Mouse (Mus musculus) intestine, embryonic 14.5 days (tissue): ENCODE results near the gene Tmem81. TPM values are rescaled to one million over a fixed set of nuclear protein-coding genes. Genes with fewer than 3 reads are reported as not detected.
A peak's percentile ranks its signal among the peaks of the same experiment; 100 is the strongest.

Source experiments
- ATAC-seq: fragments of 200-750 bp; cut with Nextera tagmentation; replicated peaks from 2 replicates; pipeline ENCODE4 v1.8.0; 2017; ENCODE audit warnings: low read depth, moderate number of reproducible peaks, moderate TSS enrichment, moderate library complexity; ENCODE audit not compliant: low FRiP score, low TSS enrichment
- DNase-seq: peaks from one replicate; pipeline ENCODE4 v3.0.0-alpha.2; 2018; ENCODE audit warnings: low spot score
- H3K27ac ChIP-seq: fragments of 300-500 bp; sonication (generic); 2 replicates; pipeline ENCODE4 v1.5.1; 2014; ENCODE audit warnings: low read depth, mild to moderate bottlenecking, control low read depth
- H3K27me3 ChIP-seq: fragments of 300-500 bp; sonication (generic); replicated peaks from 2 replicates; pipeline ENCODE4 v1.6.1; 2014; ENCODE audit warnings: low read length, control low read depth; ENCODE audit not compliant: control insufficient read depth, insufficient read depth
- H3K36me3 ChIP-seq: fragments of 300-500 bp; sonication (generic); 2 replicates; pipeline ENCODE4 v1.6.1; 2014; ENCODE audit warnings: low read length, control low read depth; ENCODE audit not compliant: control insufficient read depth, insufficient read depth
- H3K4me1 ChIP-seq: fragments of 300-500 bp; sonication (generic); replicated peaks from 2 replicates; pipeline ENCODE4 v1.6.1; 2014; ENCODE audit warnings: low read length, control low read depth, mixed read lengths; ENCODE audit not compliant: control insufficient read depth, insufficient read depth
- H3K4me2 ChIP-seq: fragments of 300-500 bp; sonication (generic); 2 replicates; pipeline ENCODE4 v1.6.1; 2014; ENCODE audit warnings: low read length
- H3K4me3 ChIP-seq: fragments of 300-500 bp; sonication (generic); 2 replicates; pipeline ENCODE4 v1.5.1; 2014; ENCODE audit warnings: low read depth, low read length, control low read depth, mixed read lengths
- H3K9ac ChIP-seq: fragments of 300-500 bp; sonication (generic); 2 replicates; pipeline ENCODE4 v1.6.1; 2014; ENCODE audit warnings: mild to moderate bottlenecking, low read length
- H3K9me3 ChIP-seq: fragments of 300-500 bp; sonication (generic); 2 replicates; pipeline ENCODE4 v1.6.1; 2016; ENCODE audit warnings: low read length, control low read depth; ENCODE audit not compliant: control insufficient read depth
- WGBS: fragments of 180-500 bp; shearing (Covaris S2); extraction: QIAGEN DNeasy Blood & Tissue Kit; methylation state at CpG from one replicate; pipeline ENCODE4 v1.1.7; 2014; 5-methylcytosine and 5-hydroxymethylcytosine counted together
- polyA plus RNA-seq: library from polyadenylated mRNA; unstranded; fragments of >200 nt; fragmentation: Nextera tagmentation; extraction: Ambion mirVana; gene quantifications from 2 replicates; pipeline ENCODE4 v1.2.1, GENCODE M21; 2014

Tmem81 gene
- polyA plus RNA-seq, 1 experiment from 2014 or later: 1.6 TPM

DNA sequence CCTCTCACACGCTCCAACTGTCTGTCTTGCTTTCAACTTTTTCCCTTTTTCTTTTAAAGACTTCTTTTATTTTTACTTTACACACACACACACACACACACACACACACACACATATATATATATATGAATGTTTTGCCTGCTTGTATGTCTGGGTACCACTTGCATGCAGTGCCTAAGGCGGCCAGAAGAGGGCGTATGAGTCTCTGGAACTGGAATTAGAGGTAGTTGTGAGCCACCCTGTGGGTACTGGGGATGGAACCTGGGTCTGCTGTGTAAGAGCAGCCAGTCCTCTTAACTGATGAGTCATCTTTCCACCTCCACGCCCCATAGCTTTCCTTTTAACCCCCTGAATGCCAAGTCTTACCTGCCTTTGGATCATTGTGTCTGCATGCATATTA lies 17.9 kb downstream of the Tmem81 start:
- no peaks in the 10 kb centered on the region for H3K27me3 ChIP-seq
- no peaks in the 10 kb centered on the region for H3K9me3 ChIP-seq
- H3K36me3 ChIP-seq: no peaks in the 10 kb centered on the region
- H3K4me2 ChIP-seq: no peak overlapping the region
- no peak overlapping the region for H3K4me3 ChIP-seq
- 31% methylated on average over 4 of the region's 4 CpGs for WGBS
- H3K4me1 ChIP-seq: no peaks in the 10 kb centered on the region
- no peak overlapping the region for H3K27ac ChIP-seq
- ATAC-seq: no peak
- H3K9ac ChIP-seq: no peak overlapping the region
- DNase-seq: no peak

DNA sequence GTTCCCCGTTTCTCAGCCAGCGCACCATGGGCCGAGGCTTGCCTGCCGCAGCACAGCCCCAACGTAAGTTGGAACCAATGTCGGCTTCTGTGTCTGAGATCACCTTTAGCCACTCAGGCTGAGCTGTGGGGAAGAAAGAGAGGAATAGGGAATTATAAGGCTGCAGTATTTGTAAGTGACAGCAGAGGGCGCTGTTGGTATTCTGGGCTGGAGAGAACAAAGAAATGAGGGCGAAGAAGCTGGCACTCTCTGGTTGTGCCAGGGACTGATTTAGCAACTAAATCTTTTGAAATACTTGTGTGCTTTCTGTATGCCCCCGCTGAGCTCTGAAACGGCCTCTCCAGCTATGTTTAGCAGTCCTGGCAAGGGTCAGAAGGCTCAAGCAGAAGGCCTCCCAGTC lies 19.8 kb downstream of the Tmem81 start:
- peaks cover 6% of the 10 kb centered on the region; the same call in 1 of the 2 replicates for H3K4me1 ChIP-seq
- no peaks in the 10 kb centered on the region for H3K9me3 ChIP-seq
- WGBS: 7% methylated on average over 10 of the region's 10 CpGs
- no peak; the same call in 1 of the 2 replicates for ATAC-seq
- H3K4me3 ChIP-seq: no peak overlapping the region
- no peaks in the 10 kb centered on the region for H3K36me3 ChIP-seq
- H3K4me2 ChIP-seq: no peak overlapping the region
- no peaks in the 10 kb centered on the region for H3K27me3 ChIP-seq
- H3K27ac ChIP-seq: no peak overlapping the region
- no peak overlapping the region for H3K9ac ChIP-seq
- DNase-seq: peak; percentile 88

DNA sequence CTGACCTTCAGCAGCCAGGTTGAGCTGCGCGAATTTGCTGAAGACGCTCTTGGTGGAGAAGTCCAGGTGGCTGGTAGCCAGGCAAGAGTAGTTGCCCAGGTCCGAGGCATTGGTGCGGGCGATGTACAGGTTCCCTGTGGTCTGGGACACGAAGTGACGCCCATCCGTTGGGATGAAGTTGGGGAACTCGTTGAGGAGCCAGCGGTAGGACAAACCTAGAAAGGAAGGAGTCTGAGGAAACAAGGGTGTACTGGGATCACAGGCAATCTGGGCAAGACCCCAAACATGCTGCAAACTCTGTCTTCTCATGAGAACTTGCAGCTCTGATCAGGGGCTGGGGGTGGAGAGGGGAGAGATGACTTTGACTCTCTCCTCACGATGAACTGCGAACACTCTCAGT lies 22.0 kb downstream of the Tmem81 start:
- DNase-seq (no peak), ATAC-seq (no peak)
- Histone ChIP-seq H3K9me3 (no peaks in the 10 kb centered on the region), H3K27me3 (no peaks in the 10 kb centered on the region), H3K4me3 (no peak overlapping the region), H3K4me2 (no peak overlapping the region), H3K27ac (no peak overlapping the region), H3K9ac (no peak overlapping the region), H3K36me3 (no peaks in the 10 kb centered on the region), H3K4me1 (peaks cover 10% of the 10 kb centered on the region)
- WGBS: 94% methylated on average over 13 of the region's 13 CpGs

DNA sequence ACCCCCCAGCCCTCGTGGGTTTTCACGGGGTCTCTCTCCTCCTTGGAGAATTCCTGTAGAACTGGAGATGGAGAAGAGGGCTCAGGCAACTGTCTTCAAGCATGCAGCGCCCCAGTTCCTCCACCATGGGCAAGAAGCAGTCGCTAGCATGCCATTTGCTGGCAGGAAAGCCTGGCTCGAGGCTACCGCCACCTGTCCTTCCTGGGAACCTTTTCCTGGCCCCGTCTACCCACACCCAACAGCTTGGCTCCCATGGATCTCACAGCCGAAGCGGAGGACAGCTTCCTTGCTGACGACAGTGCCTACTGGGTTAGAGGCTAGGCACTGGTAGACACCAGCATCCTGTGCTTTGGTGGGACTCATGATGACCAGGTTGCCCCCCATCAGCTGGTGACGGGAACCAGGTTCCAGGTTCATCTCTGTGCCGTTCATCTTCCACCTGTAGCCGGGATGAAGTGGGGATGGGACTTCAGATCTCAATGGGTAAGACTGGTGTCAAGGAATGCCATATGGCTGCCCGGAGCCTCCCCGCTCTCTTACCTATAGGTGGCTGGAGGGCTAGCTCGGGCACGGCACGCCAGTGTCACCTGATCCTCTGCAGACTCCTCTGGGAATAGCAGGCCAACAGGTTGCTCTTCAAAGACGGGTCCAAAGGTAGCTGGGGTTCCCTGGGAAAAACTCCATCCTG lies 22.8 kb downstream of the Tmem81 start:
- no peaks in the 10 kb centered on the region for H3K9me3 ChIP-seq
- no peak overlapping the region for H3K27ac ChIP-seq
- WGBS: 89% methylated on average over 19 of the region's 19 CpGs
- peaks cover 14% of the 10 kb centered on the region for H3K4me1 ChIP-seq
- no peaks in the 10 kb centered on the region for H3K27me3 ChIP-seq
- ATAC-seq: no peak
- H3K4me2 ChIP-seq: no peak overlapping the region
- H3K9ac ChIP-seq: no peak overlapping the region
- no peak overlapping the region for H3K4me3 ChIP-seq
- DNase-seq: no peak
- no peaks in the 10 kb centered on the region for H3K36me3 ChIP-seq

DNA sequence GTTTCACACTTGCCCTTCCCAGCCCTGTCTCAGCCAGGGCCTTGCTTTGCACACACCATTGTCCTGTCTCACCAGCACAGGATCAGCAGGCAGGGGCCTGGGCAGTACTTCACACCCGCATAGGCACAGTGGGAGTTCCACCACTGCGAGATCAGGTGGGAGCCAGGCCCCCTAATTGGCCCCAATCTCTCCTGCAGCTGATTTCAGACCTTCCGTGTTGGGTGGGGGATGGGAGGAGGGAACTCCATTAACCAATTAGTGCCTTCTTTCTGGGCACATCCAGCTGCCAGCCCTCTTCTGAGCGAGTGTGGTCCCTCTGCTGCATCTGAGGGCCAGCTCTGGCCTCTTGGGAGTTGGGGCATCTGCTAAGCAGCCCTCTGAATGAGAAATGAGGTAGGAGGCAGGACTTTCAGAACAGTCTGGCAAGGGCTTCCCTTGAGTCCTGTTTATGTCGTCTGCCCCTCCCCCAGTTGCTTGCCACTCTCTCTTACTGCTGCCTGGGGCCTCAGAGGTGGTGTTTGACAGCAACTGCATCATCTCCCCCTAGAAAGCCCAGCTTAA lies 24.7 kb downstream of the Tmem81 start:
- H3K36me3 ChIP-seq: no peaks in the 10 kb centered on the region
- H3K9ac ChIP-seq: no peak overlapping the region
- H3K9me3 ChIP-seq: no peaks in the 10 kb centered on the region
- H3K4me3 ChIP-seq: no peak overlapping the region
- no peak overlapping the region for H3K27ac ChIP-seq
- H3K4me2 ChIP-seq: no peak overlapping the region
- ATAC-seq (peak; percentile 23; the same call in 1 of the 2 replicates), DNase-seq (no peak)
- 0 out of 2 replicates have a peak, but pooled peaks cover 3% of the 10 kb centered on the region for H3K27me3 ChIP-seq
- WGBS: 6% methylated on average over 5 of the region's 5 CpGs
- H3K4me1 ChIP-seq: peaks cover 18% of the 10 kb centered on the region

DNA sequence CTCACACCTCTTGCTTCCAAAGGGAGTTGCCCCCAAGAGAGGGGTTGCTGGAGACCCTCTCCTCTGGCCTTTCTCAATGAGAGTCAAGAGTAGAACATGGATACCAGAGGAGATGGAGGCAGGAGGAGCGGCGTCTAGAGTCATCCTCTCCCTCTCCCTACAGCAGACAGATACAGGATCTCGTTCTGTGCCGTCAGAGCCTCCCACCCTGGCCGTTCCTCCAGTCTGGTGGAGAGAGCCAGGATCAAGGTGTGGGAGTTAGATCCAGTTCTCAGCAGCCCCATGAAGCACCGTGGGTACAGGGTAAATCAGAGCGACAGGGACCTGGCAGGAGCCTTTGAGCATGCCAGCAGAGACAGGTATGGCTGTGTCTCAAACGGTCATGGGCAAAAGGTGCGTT lies 26.5 kb downstream of the Tmem81 start:
- Histone ChIP-seq H3K9ac (no peak overlapping the region), H3K4me1 (peaks cover 18% of the 10 kb centered on the region), H3K9me3 (no peaks in the 10 kb centered on the region), H3K36me3 (no peaks in the 10 kb centered on the region), H3K4me2 (no peak overlapping the region), H3K27ac (no peak overlapping the region), H3K4me3 (no peak overlapping the region), H3K27me3 (0 out of 2 replicates have a peak, but pooled peaks cover 3% of the 10 kb centered on the region)
- no peak for ATAC-seq
- DNase-seq: no peak
- WGBS: 60% methylated on average over 9 of the region's 9 CpGs

DNA sequence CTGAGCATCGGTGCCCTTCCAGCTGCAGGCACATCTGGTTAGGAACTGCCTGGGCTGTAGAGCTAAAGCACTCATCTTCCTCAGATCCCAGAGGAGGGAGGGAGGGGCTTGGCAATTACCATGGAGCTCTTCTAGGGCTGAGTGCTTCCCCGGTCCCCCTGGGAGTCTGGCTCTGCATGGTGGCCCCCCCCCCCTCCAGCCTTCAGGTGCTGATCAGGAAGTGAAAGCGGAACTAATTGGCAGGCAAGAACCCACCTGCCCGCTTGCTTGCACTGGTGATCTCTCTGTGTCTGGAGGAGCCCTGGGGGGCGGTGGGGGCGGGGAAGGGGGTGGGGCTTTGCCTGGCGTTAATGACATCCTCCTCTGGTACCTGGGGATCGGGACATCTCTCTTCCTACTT lies 27.8 kb downstream of the Tmem81 start:
- H3K9me3 ChIP-seq: no peaks in the 10 kb centered on the region
- no peak for DNase-seq
- no peak overlapping the region for H3K9ac ChIP-seq
- 5% methylated on average over 8 of the region's 8 CpGs for WGBS
- no peak overlapping the region for H3K27ac ChIP-seq
- H3K4me3 ChIP-seq: no peak overlapping the region
- no peaks in the 10 kb centered on the region for H3K36me3 ChIP-seq
- peaks cover 18% of the 10 kb centered on the region for H3K4me1 ChIP-seq
- ATAC-seq: no peak
- H3K4me2 ChIP-seq: no peak overlapping the region
- 0 out of 2 replicates have a peak, but pooled peaks cover 3% of the 10 kb centered on the region for H3K27me3 ChIP-seq

DNA sequence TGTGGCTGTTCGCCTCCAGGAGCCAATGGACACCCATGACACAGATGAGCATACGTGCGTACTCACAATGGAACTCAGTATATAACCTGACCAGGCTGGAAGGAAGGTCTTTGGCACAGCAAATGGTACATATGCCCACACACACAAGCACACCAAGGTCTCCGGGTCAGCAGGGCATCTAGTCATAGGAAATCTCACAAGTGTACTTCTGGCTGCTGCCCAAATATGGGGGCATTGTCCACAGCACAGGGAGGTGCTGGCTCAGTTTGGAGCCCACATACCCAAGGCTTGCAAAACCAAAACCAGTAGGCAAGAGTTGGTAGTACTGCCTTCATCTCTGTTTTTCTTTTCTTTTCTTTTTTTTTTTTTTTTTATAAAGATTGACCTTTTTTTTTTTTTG lies 29.5 kb downstream of the Tmem81 start:
- no peak overlapping the region for H3K4me3 ChIP-seq
- no peak overlapping the region for H3K27ac ChIP-seq
- H3K36me3 ChIP-seq: no peaks in the 10 kb centered on the region
- 0 out of 2 replicates have a peak, but pooled peaks cover 3% of the 10 kb centered on the region for H3K27me3 ChIP-seq
- no peak overlapping the region for H3K4me2 ChIP-seq
- DNase-seq (no peak), ATAC-seq (no peak)
- no peaks in the 10 kb centered on the region for H3K9me3 ChIP-seq
- H3K9ac ChIP-seq: no peak overlapping the region
- peaks cover 14% of the 10 kb centered on the region for H3K4me1 ChIP-seq
- WGBS: 90% methylated on average over 4 of the region's 4 CpGs

DNA sequence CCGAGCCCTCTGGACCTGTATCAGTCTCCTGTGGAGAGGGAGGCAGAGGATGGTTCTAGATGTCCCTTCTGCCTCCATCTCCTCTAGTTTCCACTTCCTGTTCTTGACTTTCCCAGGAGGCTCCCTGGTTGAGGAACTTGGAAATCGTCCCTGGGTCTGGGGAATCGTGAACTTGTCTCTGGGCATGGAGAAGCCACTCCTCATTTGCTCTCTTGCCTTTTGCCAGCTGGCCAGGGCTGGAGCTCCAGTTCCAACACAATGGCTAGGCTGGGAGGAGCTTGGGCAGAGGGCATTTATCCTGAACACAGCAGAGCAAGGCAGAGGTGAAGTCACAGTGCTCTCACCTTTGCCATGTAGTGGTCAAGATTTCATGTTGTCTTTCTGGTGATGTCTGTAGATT lies 30.4 kb downstream of the Tmem81 start:
- H3K4me2 ChIP-seq: no peak overlapping the region
- H3K27me3 ChIP-seq: 0 out of 2 replicates have a peak, but pooled peaks cover 3% of the 10 kb centered on the region
- ATAC-seq (no peak), DNase-seq (no peak)
- H3K36me3 ChIP-seq: no peaks in the 10 kb centered on the region
- no peak overlapping the region for H3K9ac ChIP-seq
- 83% methylated on average over 3 of the region's 3 CpGs for WGBS
- no peak overlapping the region for H3K4me3 ChIP-seq
- no peak overlapping the region for H3K27ac ChIP-seq
- H3K9me3 ChIP-seq: no peaks in the 10 kb centered on the region
- H3K4me1 ChIP-seq: peaks cover 12% of the 10 kb centered on the region
